Mouse (Mus musculus) limb, embryonic 12.5 days (tissue): ENCODE measurements around the gene Slc7a1. TPM values are rescaled to one million over a fixed set of nuclear protein-coding genes. Genes with fewer than 3 reads are reported as not detected.
A peak's percentile ranks its signal among the peaks of the same experiment; 100 is the strongest.

Source experiments
- ATAC-seq: fragments of 200-750 bp; cut with Nextera tagmentation; 2 replicates; pipeline ENCODE4 v1.8.0; 2017; ENCODE audit warnings: low read depth, moderate TSS enrichment; ENCODE audit not compliant: insufficient number of reproducible peaks, insufficient read depth, low FRiP score, low TSS enrichment
- H3K27ac ChIP-seq: fragments of 300-500 bp; sonication (generic); 2 replicates; pipeline ENCODE4 v1.5.1; 2016; ENCODE audit warnings: mild to moderate bottlenecking, moderate library complexity
- H3K27me3 ChIP-seq: fragments of 300-500 bp; sonication (generic); 2 replicates; pipeline ENCODE4 v1.6.1; 2016; ENCODE audit warnings: mild to moderate bottlenecking, moderate library complexity
- H3K36me3 ChIP-seq: fragments of 300-500 bp; sonication (generic); 2 replicates; pipeline ENCODE4 v1.6.1; 2016; ENCODE audit warnings: mild to moderate bottlenecking, moderate library complexity
- H3K4me1 ChIP-seq: fragments of 300-500 bp; sonication (generic); replicated peaks from 2 replicates; pipeline ENCODE4 v1.6.1; 2016
- H3K4me2 ChIP-seq: fragments of 300-500 bp; sonication (generic); 2 replicates; pipeline ENCODE4 v1.6.1; 2016; ENCODE audit warnings: mild to moderate bottlenecking, moderate library complexity
- H3K4me3 ChIP-seq: fragments of 300-500 bp; sonication (generic); replicated peaks from 2 replicates; pipeline ENCODE4 v1.5.1; 2016; ENCODE audit warnings: mild to moderate bottlenecking
- H3K9ac ChIP-seq: fragments of 300-500 bp; sonication (generic); replicated peaks from 2 replicates; pipeline ENCODE4 v1.6.1; 2016; ENCODE audit warnings: mild to moderate bottlenecking, moderate library complexity
- H3K9me3 ChIP-seq: fragments of 300-500 bp; sonication (generic); 2 replicates; pipeline ENCODE4 v1.6.1; 2016; ENCODE audit warnings: mild to moderate bottlenecking, moderate library complexity
- WGBS: fragments of 180-500 bp; shearing (Covaris S2); methylation state at CpG from one replicate; pipeline ENCODE4 v1.1.7; 2016; 5-methylcytosine and 5-hydroxymethylcytosine counted together
- polyA plus RNA-seq: library from polyadenylated mRNA; unstranded; fragments of >200 nt; fragmentation: Nextera tagmentation; extraction: Ambion mirVana; gene quantifications from 2 replicates; pipeline ENCODE4 v1.2.1, GENCODE M21; 2016

Gene Slc7a1
- polyA plus RNA-seq, 1 experiment from 2014 or later, result 12.0 TPM

DNA sequence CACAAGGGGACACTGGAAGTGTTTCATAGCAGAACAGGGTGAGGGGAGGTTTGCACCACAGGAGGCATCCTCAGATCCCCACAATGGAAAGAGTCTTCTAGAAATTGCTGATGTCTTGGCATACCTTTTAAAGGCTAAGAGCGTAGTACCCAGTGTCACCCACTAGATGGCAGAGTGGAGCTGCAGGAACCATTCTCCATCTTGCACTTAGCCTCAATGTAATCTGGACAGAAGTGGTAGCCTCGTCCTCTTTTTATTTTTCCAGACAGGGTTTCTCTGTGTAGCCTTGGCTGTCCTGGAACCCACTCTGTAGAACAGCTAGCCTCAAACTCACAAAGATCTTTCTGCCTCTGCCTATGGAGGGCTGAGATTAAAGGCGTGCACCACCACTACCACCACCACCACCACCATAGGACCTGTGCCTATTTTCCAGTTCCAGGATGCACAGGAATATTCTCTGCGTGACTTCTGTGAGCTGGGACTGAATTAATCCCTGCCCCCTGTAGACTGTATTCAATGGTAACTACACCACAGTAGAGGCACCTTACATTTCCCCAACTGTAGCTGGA lies 74.3 kb downstream of the Slc7a1 start:
- Histone ChIP-seq H3K9ac (no peak overlapping the region), H3K4me3 (no peak overlapping the region), H3K36me3 (no peaks in the 10 kb centered on the region), H3K4me1 (peaks cover 17% of the 10 kb centered on the region), H3K27me3 (no peaks in the 10 kb centered on the region), H3K4me2 (no peak overlapping the region), H3K27ac (no peak overlapping the region), H3K9me3 (no peaks in the 10 kb centered on the region)
- 42% methylated on average over 4 of the region's 4 CpGs for WGBS
- no peak; the same call in 1 of the 2 replicates for ATAC-seq

- WGBS, result 91% methylated on average over 5 of the region's 5 CpGs
- H3K4me1 ChIP-seq, result no peaks in the 10 kb centered on the region
- no peak; the same call in 1 of the 2 replicates for ATAC-seq
- no peaks in the 10 kb centered on the region for H3K27me3 ChIP-seq
- H3K4me2 ChIP-seq, result no peak overlapping the region
- H3K4me3 ChIP-seq, result no peak overlapping the region
- no peaks in the 10 kb centered on the region for H3K9me3 ChIP-seq
- H3K9ac ChIP-seq, result no peak overlapping the region
- H3K27ac ChIP-seq, result no peak overlapping the region
- H3K36me3 ChIP-seq, result no peaks in the 10 kb centered on the region
Observed at GRCm38 (mm10) chr5:148314931-148315330, 84.8 kb downstream of the Slc7a1 start.

GRCm38 (mm10) chr5:148312443-148312842 lies 87.3 kb downstream of the Slc7a1 start:
- 69% methylated on average over 2 of the region's 2 CpGs for WGBS
- no peak overlapping the region for H3K27ac ChIP-seq
- H3K4me2 ChIP-seq, result no peak overlapping the region
- H3K9me3 ChIP-seq, result no peaks in the 10 kb centered on the region
- H3K4me3 ChIP-seq, result no peak overlapping the region
- no peak for ATAC-seq
- no peak overlapping the region for H3K9ac ChIP-seq
- no peaks in the 10 kb centered on the region for H3K36me3 ChIP-seq
- no peaks in the 10 kb centered on the region for H3K4me1 ChIP-seq
- no peaks in the 10 kb centered on the region for H3K27me3 ChIP-seq

DNA sequence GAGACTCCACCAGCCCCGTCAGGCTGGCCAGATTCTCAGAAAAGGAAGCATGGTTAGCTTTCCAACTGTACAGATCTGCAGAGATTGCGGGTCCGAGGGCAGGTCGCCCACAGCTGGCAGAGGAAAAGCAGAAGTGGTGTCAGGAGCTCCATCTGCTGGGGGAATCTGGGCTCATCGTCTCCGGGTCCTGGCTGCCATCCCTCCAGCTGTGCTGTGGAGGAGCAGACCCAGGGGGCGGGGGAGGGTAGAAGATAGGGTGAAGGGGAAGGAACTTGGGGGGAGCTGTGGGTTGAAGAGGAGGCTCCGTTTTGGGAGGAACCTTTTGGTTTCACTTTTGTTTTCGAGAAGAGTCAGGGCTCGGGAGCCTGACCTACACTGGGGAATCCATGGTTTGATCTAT lies 88.9 kb downstream of the Slc7a1 start:
- Histone ChIP-seq H3K4me3 (no peak overlapping the region), H3K9me3 (no peaks in the 10 kb centered on the region), H3K36me3 (no peaks in the 10 kb centered on the region), H3K27me3 (no peaks in the 10 kb centered on the region), H3K4me1 (no peaks in the 10 kb centered on the region), H3K27ac (no peak overlapping the region), H3K4me2 (no peak overlapping the region), H3K9ac (no peak overlapping the region)
- WGBS, result 67% methylated on average over 10 of the region's 10 CpGs
- no peak for ATAC-seq

DNA sequence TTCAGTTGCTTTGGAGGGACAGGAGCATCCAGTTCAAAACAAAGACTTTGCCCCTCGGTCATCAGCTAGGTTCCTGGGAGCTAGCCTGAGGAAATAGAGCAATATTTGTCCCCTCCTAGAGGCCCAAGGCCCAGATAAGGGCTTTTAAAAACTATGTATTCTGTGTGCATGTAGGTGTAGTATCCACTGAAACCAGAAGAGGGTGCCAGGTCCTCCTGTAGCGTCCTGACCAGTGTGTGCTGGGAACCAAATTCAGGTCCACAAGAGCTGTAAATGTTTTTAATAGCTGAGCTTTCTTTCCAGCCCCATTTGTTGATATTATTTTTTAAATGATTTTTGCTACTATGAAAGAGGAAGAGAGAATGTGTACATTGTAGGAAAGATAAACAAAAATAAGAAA lies 95.6 kb downstream of the Slc7a1 start:
- Histone ChIP-seq H3K9me3 (no peaks in the 10 kb centered on the region), H3K36me3 (no peaks in the 10 kb centered on the region), H3K9ac (no peak overlapping the region), H3K4me1 (no peaks in the 10 kb centered on the region), H3K27ac (no peak overlapping the region), H3K4me2 (no peak overlapping the region), H3K27me3 (no peaks in the 10 kb centered on the region), H3K4me3 (no peak overlapping the region)
- no peak for ATAC-seq
- 89% methylated on average over 2 of the region's 2 CpGs for WGBS

- H3K4me1 ChIP-seq, result no peaks in the 10 kb centered on the region
- H3K9me3 ChIP-seq, result no peaks in the 10 kb centered on the region
- no peak for ATAC-seq
- H3K4me2 ChIP-seq, result no peak overlapping the region
- 79% methylated on average over 11 of the region's 11 CpGs for WGBS
- H3K27ac ChIP-seq, result no peak overlapping the region
- no peaks in the 10 kb centered on the region for H3K36me3 ChIP-seq
- H3K9ac ChIP-seq, result no peak overlapping the region
- no peaks in the 10 kb centered on the region for H3K27me3 ChIP-seq
- H3K4me3 ChIP-seq, result no peak overlapping the region
Observed at GRCm38 (mm10) chr5:148302968-148303367, 96.7 kb downstream of the Slc7a1 start.

DNA sequence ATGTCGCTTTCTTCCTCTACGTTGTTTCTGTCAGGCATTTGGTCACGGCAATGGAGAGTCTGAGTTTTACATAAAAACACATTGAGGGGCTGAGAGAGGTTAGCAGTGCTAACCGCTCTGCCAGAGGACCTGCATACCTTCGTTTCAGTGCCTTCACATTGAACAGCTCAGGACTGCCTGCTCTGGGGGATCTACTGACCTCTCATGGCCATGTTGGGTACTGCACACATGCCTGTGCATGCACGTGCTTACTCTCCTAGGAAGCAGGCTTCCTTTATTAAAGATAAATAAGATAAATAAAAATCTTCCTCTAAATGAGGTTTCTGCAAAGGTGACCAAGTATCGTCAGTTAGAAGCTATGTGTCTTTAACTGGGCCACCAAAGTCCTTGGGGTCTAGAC lies 106.4 kb downstream of the Slc7a1 start:
- Histone ChIP-seq H3K9ac (no peak overlapping the region), H3K36me3 (no peaks in the 10 kb centered on the region), H3K4me2 (no peak overlapping the region), H3K4me3 (no peak overlapping the region), H3K9me3 (peaks cover 4% of the 10 kb centered on the region; the same call in 1 of the 2 replicates), H3K4me1 (peaks cover 4% of the 10 kb centered on the region), H3K27ac (no peak overlapping the region), H3K27me3 (no peaks in the 10 kb centered on the region)
- WGBS, result 87% methylated on average over 7 of the region's 7 CpGs
- ATAC-seq, result no peak

- no peak for ATAC-seq
- Histone ChIP-seq H3K4me3 (no peak overlapping the region), H3K9me3 (peaks cover 4% of the 10 kb centered on the region; the same call in 1 of the 2 replicates), H3K4me1 (peaks cover 4% of the 10 kb centered on the region), H3K27ac (no peak overlapping the region), H3K4me2 (no peak overlapping the region), H3K9ac (no peak overlapping the region), H3K36me3 (no peaks in the 10 kb centered on the region), H3K27me3 (no peaks in the 10 kb centered on the region)
- WGBS, result 80% methylated on average over 7 of the region's 7 CpGs
Observed at GRCm38 (mm10) chr5:148292862-148293261, 106.8 kb downstream of the Slc7a1 start.

DNA sequence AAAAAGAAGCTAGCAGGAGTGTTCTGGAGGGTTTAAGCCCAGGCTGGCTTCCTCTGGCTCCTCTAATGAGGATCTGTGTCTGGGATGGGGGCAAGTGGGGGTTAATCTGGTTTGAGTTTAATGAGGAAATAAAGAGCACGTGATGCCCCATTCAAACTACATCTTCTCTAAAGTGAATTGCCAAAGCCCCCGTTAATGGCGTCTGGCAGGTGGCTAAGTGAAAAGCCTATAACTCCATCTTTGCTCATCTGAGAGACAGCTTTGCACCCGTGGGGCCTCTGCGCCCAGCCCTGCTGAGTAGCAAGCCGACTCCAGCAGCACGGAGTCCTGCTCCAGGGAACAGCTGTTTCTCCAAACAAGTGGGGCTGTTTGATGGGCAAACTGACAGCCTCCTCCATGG lies 109.8 kb downstream of the Slc7a1 start:
- Histone ChIP-seq H3K27ac (no peak overlapping the region), H3K36me3 (no peaks in the 10 kb centered on the region), H3K9ac (no peak overlapping the region), H3K9me3 (peaks cover 4% of the 10 kb centered on the region; the same call in 1 of the 2 replicates), H3K4me2 (no peak overlapping the region), H3K4me3 (no peak overlapping the region), H3K27me3 (no peaks in the 10 kb centered on the region), H3K4me1 (peaks cover 4% of the 10 kb centered on the region)
- WGBS, result 34% methylated on average over 7 of the region's 7 CpGs
- 0 out of 2 replicates have a peak, but pooled peaks have one; percentile 44 for ATAC-seq

DNA sequence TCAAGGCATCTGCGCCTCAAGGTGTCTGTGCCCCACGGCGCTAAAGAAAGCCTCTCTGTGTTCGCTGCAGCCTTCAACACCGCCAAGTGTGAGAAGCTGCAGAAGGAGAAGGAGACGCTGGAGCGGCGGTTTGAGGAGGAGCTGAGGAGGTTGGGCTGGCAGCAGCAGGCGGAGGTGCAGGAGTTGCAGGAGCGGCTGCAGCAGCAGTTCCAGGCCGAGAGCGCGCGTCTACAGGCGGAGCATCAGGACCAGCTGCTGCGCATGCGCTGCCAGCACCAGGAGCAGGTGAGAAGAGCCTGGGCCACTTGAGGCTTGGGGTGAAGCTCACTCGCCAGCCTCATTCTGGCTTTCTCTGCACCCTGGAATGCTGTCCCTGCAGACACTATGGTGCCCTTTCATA lies 110.9 kb downstream of the Slc7a1 start:
- Histone ChIP-seq H3K4me1 (peaks cover 4% of the 10 kb centered on the region), H3K4me2 (no peak overlapping the region), H3K4me3 (no peak overlapping the region), H3K9me3 (peaks cover 4% of the 10 kb centered on the region; the same call in 1 of the 2 replicates), H3K36me3 (no peaks in the 10 kb centered on the region), H3K27me3 (no peaks in the 10 kb centered on the region), H3K27ac (no peak overlapping the region), H3K9ac (no peak overlapping the region)
- 67% methylated on average over 18 of the region's 18 CpGs for WGBS
- no peak for ATAC-seq

DNA sequence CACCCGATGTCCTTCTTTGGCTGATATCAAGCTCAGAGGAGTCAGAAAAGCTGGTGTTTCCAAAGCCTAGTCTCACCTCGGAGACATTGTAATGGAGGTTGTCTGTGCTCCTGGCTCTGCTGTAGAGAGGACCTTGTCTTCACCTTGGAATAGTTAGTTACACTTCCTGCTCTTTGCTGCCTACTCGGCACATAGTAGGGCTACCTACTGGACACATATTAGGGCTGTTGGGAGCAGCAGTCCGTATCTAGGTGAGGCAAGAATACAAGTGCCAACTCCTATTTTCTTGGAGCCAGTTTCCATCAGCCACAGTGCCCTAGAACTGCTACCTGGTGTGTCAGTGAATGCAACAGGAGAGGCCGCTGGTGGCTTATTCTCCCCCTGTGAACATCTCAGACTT lies 112.2 kb downstream of the Slc7a1 start:
- H3K4me1 ChIP-seq, result peaks cover 4% of the 10 kb centered on the region
- H3K4me2 ChIP-seq, result no peak overlapping the region
- H3K27ac ChIP-seq, result no peak overlapping the region
- WGBS, result 94% methylated on average over 5 of the region's 5 CpGs
- ATAC-seq, result no peak
- H3K9me3 ChIP-seq, result peaks cover 4% of the 10 kb centered on the region; the same call in 1 of the 2 replicates
- H3K4me3 ChIP-seq, result no peak overlapping the region
- no peak overlapping the region for H3K9ac ChIP-seq
- H3K27me3 ChIP-seq, result no peaks in the 10 kb centered on the region
- no peaks in the 10 kb centered on the region for H3K36me3 ChIP-seq

GRCm38 (mm10) chr5:148283584-148283983 lies 116.1 kb downstream of the Slc7a1 start:
- no peaks in the 10 kb centered on the region for H3K9me3 ChIP-seq
- H3K27ac ChIP-seq, result no peak overlapping the region
- H3K36me3 ChIP-seq, result no peaks in the 10 kb centered on the region
- WGBS, result 91% methylated on average over 3 of the region's 3 CpGs
- no peak overlapping the region for H3K9ac ChIP-seq
- no peak for ATAC-seq
- H3K27me3 ChIP-seq, result peaks cover 5% of the 10 kb centered on the region; the same call in 1 of the 2 replicates
- 0 out of 2 replicates have a peak, but pooled peaks cover 2% of the 10 kb centered on the region for H3K4me1 ChIP-seq
- no peak overlapping the region for H3K4me2 ChIP-seq
- H3K4me3 ChIP-seq, result no peak overlapping the region
